Comparison of ENCODE assay signal across 9 mouse cellular contexts in genomic region chr11:20396204-20396848, GRCm38 (mm10).
DNase-seq lines count a peak whose midpoint lies in the region; ATAC-seq and TF ChIP-seq lines count a peak whose summit lies in the region.
"Had no signal": no experiment of that assay in that cellular context is flagged by ENCODE, and none has a peak within 500 bp of the region (broad histone marks: within the 10 kb centered on the region; RNA-seq: fewer than 3 reads in every experiment).

No protein-coding gene starts in this region.

- no peak overlapping the region for H3K9ac ChIP-seq in forebrain, embryonic 14.5 days (ENCODE audit: low read length)
- H3K9ac ChIP-seq in forebrain, embryonic 12.5 days, result no peak overlapping the region
- H3K9ac ChIP-seq in forebrain, embryonic 16.5 days (replicated peaks; ENCODE audit: low read depth, low read length), result no peak overlapping the region
- no peak overlapping the region for H3K9ac ChIP-seq in midbrain, postnatal 0 days (replicated peaks; ENCODE audit: low read length, poor library complexity, severe bottlenecking)
- H3K9ac ChIP-seq: midbrain, embryonic 12.5 days had no signal

- DNase-seq in forebrain, embryonic 14.5 days (ENCODE audit: low spot score), result peak; percentile 41
- DNase-seq in left cerebral cortex, postnatal 25 days (ENCODE audit: low spot score in 2 of 2), result peak; percentile 27 to 57
- DNase-seq in midbrain, postnatal 0 days (ENCODE audit: low spot score), result peak; percentile 78
- no peak for DNase-seq in c-Kit-positive CD71-positive TER-119-positive erythroid progenitor cells, embryonic 14.5 days (ENCODE audit: low spot score)
- DNase-seq in embryonic facial prominence, embryonic 10.5 days (ENCODE audit: low spot score), result no peak
- DNase-seq in gastrocnemius, postnatal 36 days, result no peak

- 72% methylated on average over 11 of the region's 11 CpGs for WGBS in forebrain, embryonic 14.5 days
- WGBS in forebrain, embryonic 12.5 days, result 78% methylated on average over 11 of the region's 11 CpGs
- WGBS in forebrain, embryonic 16.5 days, result 62% methylated on average over 11 of the region's 11 CpGs
- 74% methylated on average over 11 of the region's 11 CpGs for WGBS in midbrain, postnatal 0 days
- WGBS in embryonic facial prominence, embryonic 10.5 days, result 84% methylated on average over 11 of the region's 11 CpGs

- peaks cover 1% of the 10 kb centered on the region; the same call in 1 of the 2 replicates for H3K9me3 ChIP-seq in forebrain, embryonic 14.5 days (replicated peaks; ENCODE audit: control insufficient read depth, low read length)
- peaks cover 2% of the 10 kb centered on the region for H3K9me3 ChIP-seq in forebrain, embryonic 12.5 days
- no peaks in the 10 kb centered on the region; the same call in 1 of the 2 replicates for H3K9me3 ChIP-seq in forebrain, embryonic 16.5 days (ENCODE audit: control insufficient read depth, low read length)
- H3K9me3 ChIP-seq in midbrain, postnatal 0 days (ENCODE audit: low read length), result no peaks in the 10 kb centered on the region
- H3K9me3 ChIP-seq in embryonic facial prominence, embryonic 10.5 days, result peaks cover 4% of the 10 kb centered on the region

- no peak for TF ChIP-seq CTCF in midbrain, postnatal 0 days (IDR thresholded peaks at IDR 0.05)

- intact Hi-C loops in left cerebral cortex, postnatal 25 days (cut with DNase I), result loop anchor here (1.0 to 5.0 kb wide), 2 partner anchors 49 to 63 kb away; no protein-coding TSS in a partner anchor
- intact Hi-C loops in gastrocnemius, postnatal 36 days (cut with DNase I), result no loop called here

- ATAC-seq in forebrain, embryonic 14.5 days, result peak; percentile 22; the same call in 1 of the 2 replicates
- ATAC-seq in forebrain, embryonic 12.5 days (ENCODE audit: low FRiP score), result no peak
- ATAC-seq in forebrain, embryonic 16.5 days, result peak; percentile 67
- ATAC-seq in midbrain, postnatal 0 days (ENCODE audit: low FRiP score), result peak; percentile 70

- H3K4me2 ChIP-seq in forebrain, embryonic 14.5 days (ENCODE audit: low read length), result no peak overlapping the region
- H3K4me2 ChIP-seq in forebrain, embryonic 12.5 days, result no peak overlapping the region
- H3K4me2 ChIP-seq in forebrain, embryonic 16.5 days (ENCODE audit: low read length), result no peak overlapping the region
- H3K4me2 ChIP-seq in midbrain, postnatal 0 days (ENCODE audit: low read depth, low read length, poor library complexity, severe bottlenecking), result no peak overlapping the region
- H3K4me2 ChIP-seq: midbrain, embryonic 12.5 days had no signal

- no peaks in the 10 kb centered on the region for H3K36me3 ChIP-seq in forebrain, embryonic 14.5 days (ENCODE audit: control insufficient read depth, insufficient read depth, low read length)
- no peaks in the 10 kb centered on the region for H3K36me3 ChIP-seq in forebrain, embryonic 12.5 days (replicated peaks)
- no peaks in the 10 kb centered on the region for H3K36me3 ChIP-seq in forebrain, embryonic 16.5 days (ENCODE audit: control insufficient read depth, insufficient read depth)
- H3K36me3 ChIP-seq in midbrain, postnatal 0 days (ENCODE audit: insufficient read depth, low read length), result no peaks in the 10 kb centered on the region
- no peaks in the 10 kb centered on the region for H3K36me3 ChIP-seq in embryonic facial prominence, embryonic 10.5 days (replicated peaks)
- H3K36me3 ChIP-seq: midbrain, embryonic 12.5 days had no signal

- no peak overlapping the region for H3K27ac ChIP-seq in forebrain, embryonic 14.5 days (ENCODE audit: low read depth, low read length)
- no peak overlapping the region for H3K27ac ChIP-seq in forebrain, embryonic 12.5 days
- H3K27ac ChIP-seq in forebrain, embryonic 16.5 days (ENCODE audit: low read length), result no peak overlapping the region
- H3K27ac ChIP-seq in midbrain, postnatal 0 days (ENCODE audit: low read depth, low read length), result 0 out of 2 replicates have a peak overlapping the region, but pooled peaks have one; percentile 0
- H3K27ac ChIP-seq in embryonic facial prominence, embryonic 10.5 days (replicated peaks), result no peak overlapping the region
- H3K27ac ChIP-seq: midbrain, embryonic 12.5 days had no signal

- H3K27me3 ChIP-seq in forebrain, embryonic 14.5 days (replicated peaks; ENCODE audit: control insufficient read depth, insufficient read depth, low read length), result no peaks in the 10 kb centered on the region
- 0 out of 2 replicates have a peak, but pooled peaks cover 7% of the 10 kb centered on the region for H3K27me3 ChIP-seq in forebrain, embryonic 12.5 days
- no peaks in the 10 kb centered on the region for H3K27me3 ChIP-seq in forebrain, embryonic 16.5 days (replicated peaks; ENCODE audit: control insufficient read depth, insufficient read depth, low read length)
- no peaks in the 10 kb centered on the region for H3K27me3 ChIP-seq in midbrain, postnatal 0 days (ENCODE audit: insufficient read depth, low read length)
- no peaks in the 10 kb centered on the region for H3K27me3 ChIP-seq in embryonic facial prominence, embryonic 10.5 days (replicated peaks; ENCODE audit: low read depth, poor library complexity, severe bottlenecking)
- H3K27me3 ChIP-seq: midbrain, embryonic 12.5 days had no signal

- H3K4me3 ChIP-seq in forebrain, embryonic 14.5 days (ENCODE audit: low read depth, low read length), result no peak overlapping the region
- H3K4me3 ChIP-seq in forebrain, embryonic 12.5 days (replicated peaks), result no peak overlapping the region
- H3K4me3 ChIP-seq in forebrain, embryonic 16.5 days (replicated peaks; ENCODE audit: low read length), result no peak overlapping the region
- H3K4me3 ChIP-seq in midbrain, postnatal 0 days (ENCODE audit: low read depth, low read length), result no peak overlapping the region
- no peak overlapping the region for H3K4me3 ChIP-seq in embryonic facial prominence, embryonic 10.5 days
- H3K4me3 ChIP-seq: midbrain, embryonic 12.5 days had no signal

- no peaks in the 10 kb centered on the region; the same call in 1 of the 2 replicates for H3K4me1 ChIP-seq in forebrain, embryonic 14.5 days (ENCODE audit: control insufficient read depth, insufficient read depth, low read length)
- H3K4me1 ChIP-seq in forebrain, embryonic 12.5 days, result peaks cover 7% of the 10 kb centered on the region; the same call in 1 of the 2 replicates
- H3K4me1 ChIP-seq in forebrain, embryonic 16.5 days (replicated peaks; ENCODE audit: control insufficient read depth, insufficient read depth, low read length), result peaks cover 17% of the 10 kb centered on the region
- H3K4me1 ChIP-seq in midbrain, postnatal 0 days (ENCODE audit: insufficient read depth, low read length), result no peaks in the 10 kb centered on the region
- peaks cover 8% of the 10 kb centered on the region for H3K4me1 ChIP-seq in embryonic facial prominence, embryonic 10.5 days

Comparison
In these comparisons a context has a peak if more than half of its experiments do, and no peak if none do; other contexts are left out.
1. DNase-seq: peak in forebrain, embryonic 14.5 days (single experiment), left cerebral cortex, postnatal 25 days (2 of 2) and midbrain, postnatal 0 days (single experiment); none in c-Kit-positive CD71-positive TER-119-positive erythroid progenitor cells, embryonic 14.5 days (single experiment), embryonic facial prominence, embryonic 10.5 days (single experiment) and gastrocnemius, postnatal 36 days (0 of 2).